Mouse (Mus musculus): ENCODE data around the gene Ugt1a7c. TPM values are rescaled to one million over a fixed set of nuclear protein-coding genes. Genes with fewer than 3 reads are reported as not detected.
A peak's percentile ranks its signal among the peaks of the same experiment; 100 is the strongest.

Gene Ugt1a7c
- total RNA-seq, 2 experiments from 2014 or later = 1.9 to 2.6 TPM

GRCm38 (mm10) chr1:88262255-88262654 is 167.4 kb downstream of the Ugt1a7c start:
- DNase-seq = peak; percentile 90

GRCm38 (mm10) chr1:88262961-88263360 is 168.1 kb downstream of the Ugt1a7c start:
- no peak for DNase-seq

GRCm38 (mm10) chr1:88263778-88264177 is 168.9 kb downstream of the Ugt1a7c start:
- DNase-seq = no peak

GRCm38 (mm10) chr1:88264237-88264868 is 169.5 kb downstream of the Ugt1a7c start:
- DNase-seq = no peak

GRCm38 (mm10) chr1:88264869-88265240 is 170.0 kb downstream of the Ugt1a7c start:
- peak; percentile 75 for DNase-seq

- peak; percentile 15 for DNase-seq
Observed at GRCm38 (mm10) chr1:88266123-88266522, 171.3 kb downstream of the Ugt1a7c start.

- DNase-seq = peak; percentile 12
Observed at GRCm38 (mm10) chr1:88267489-88267888, 172.6 kb downstream of the Ugt1a7c start.

- DNase-seq = peak; percentile 31
Observed at GRCm38 (mm10) chr1:88268070-88268469, 173.2 kb downstream of the Ugt1a7c start.

Other genes starting within 250 kb of the Ugt1a7c start
- gene Dgkd, start 241.8 kb upstream of the Ugt1a7c start, total RNA-seq (2021) = 100 to 1,000 TPM; 107 to 118 TPM
- gene Usp40, start 86.5 kb upstream of the Ugt1a7c start, total RNA-seq (2021) = 10 to 100 TPM; 21.4 to 37.7 TPM
- gene Ugt1a10, start 39.7 kb upstream of the Ugt1a7c start, total RNA-seq (2021) = 1 to 10 TPM; 2.8 to 7.9 TPM
- 1 to 10 TPM; 4.1 to 6.3 TPM for gene Ugt1a9, start 24.3 kb upstream of the Ugt1a7c start, total RNA-seq (2021)
- gene Ugt1a8, start 7.2 kb upstream of the Ugt1a7c start, total RNA-seq (2021) = under 1 TPM; 0.21 to 0.30 TPM
- gene Ugt1a6b, start 8.2 kb downstream of the Ugt1a7c start, total RNA-seq (2021) = 10 to 100 TPM in 1 of 2 experiments, 1 to 10 TPM in 1; 7.3 to 13.6 TPM
- 10 to 100 TPM in 1 of 2 experiments, 1 to 10 TPM in 1; 9.1 to 14.0 TPM for gene Ugt1a6a, start 39.7 kb downstream of the Ugt1a7c start, total RNA-seq (2021)
- gene Ugt1a5, start 71.0 kb downstream of the Ugt1a7c start, total RNA-seq (2021) = under 1 TPM; 0.48 to 0.61 TPM
- under 1 TPM; 0.18 to 0.61 TPM for gene Ugt1a2, start 105.5 kb downstream of the Ugt1a7c start, total RNA-seq (2021)
- 1 to 10 TPM; 3.0 to 3.9 TPM for gene Dnajb3, start 110.7 kb downstream of the Ugt1a7c start, total RNA-seq (2021)
- 100 to 1,000 TPM in 1 of 2 experiments, 10 to 100 TPM in 1; 40.3 to 102 TPM for gene Ugt1a1, start 116.9 kb downstream of the Ugt1a7c start, total RNA-seq (2021)
- gene Mroh2a, start 131.9 kb downstream of the Ugt1a7c start, total RNA-seq (2021) = 1 to 10 TPM in 1 of 2 experiments, under 1 TPM in 1; 0.67 to 1.3 TPM
- 10 to 100 TPM; 63.8 to 91.9 TPM for gene Hjurp, start 182.6 kb downstream of the Ugt1a7c start, total RNA-seq (2021)
- gene Trpm8, start 182.6 kb downstream of the Ugt1a7c start, total RNA-seq (2021) = not detected